Mouse (Mus musculus) MN1 (cell line): ENCODE data around the gene Spout1.

Experiments used
- DNase-seq: peaks from one replicate; pipeline ENCODE4 v3.0.0-alpha.2; 2016; ENCODE audit warnings: low spot score

The Spout1 gene

GRCm38 (mm10) chr2:30177700-30178675, at the start of gene Spout1:
Gene Spout1 (minus strand): TSS chr2:30178459.
- peak; percentile 96 for DNase-seq

DNA sequence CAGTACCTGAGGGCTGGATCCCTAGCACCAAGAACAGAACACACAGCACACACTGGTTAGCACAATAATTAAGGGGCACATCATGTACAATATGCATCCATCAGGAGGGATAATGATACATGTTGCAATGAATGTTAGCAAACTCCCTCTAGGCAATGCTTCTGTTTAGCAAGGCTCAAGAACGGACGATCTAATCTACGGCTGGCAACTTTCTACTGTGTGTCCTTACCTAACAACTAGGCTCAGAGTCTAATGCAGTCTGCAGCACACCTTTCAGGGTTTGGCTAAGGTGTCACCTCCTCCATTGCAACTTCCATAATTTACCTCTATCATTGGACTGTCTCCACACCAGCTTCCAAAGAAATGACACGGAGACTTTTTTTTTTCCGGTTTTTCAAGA, 38.0 kb upstream of the Spout1 start:
- DNase-seq = no peak

DNA sequence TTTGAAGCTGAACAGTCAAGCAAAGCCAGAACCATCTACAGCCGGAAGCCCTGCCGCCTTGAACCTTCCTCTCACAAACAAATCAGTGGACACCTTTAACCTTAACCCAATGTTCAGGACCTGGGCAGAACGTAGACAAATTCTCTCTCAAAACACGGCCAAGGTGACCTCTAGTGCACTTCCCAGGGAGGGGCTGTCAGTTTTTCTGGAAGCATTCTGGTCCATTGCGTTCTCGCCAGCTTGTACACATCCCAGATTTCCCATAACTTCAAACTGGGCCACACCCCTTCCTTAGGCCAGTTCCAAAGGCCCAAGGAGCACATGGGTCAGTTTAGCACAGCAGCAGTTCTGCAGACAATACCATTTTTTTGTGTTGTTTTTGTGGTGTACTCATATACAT, 37.2 kb upstream of the Spout1 start:
- no peak for DNase-seq

DNA sequence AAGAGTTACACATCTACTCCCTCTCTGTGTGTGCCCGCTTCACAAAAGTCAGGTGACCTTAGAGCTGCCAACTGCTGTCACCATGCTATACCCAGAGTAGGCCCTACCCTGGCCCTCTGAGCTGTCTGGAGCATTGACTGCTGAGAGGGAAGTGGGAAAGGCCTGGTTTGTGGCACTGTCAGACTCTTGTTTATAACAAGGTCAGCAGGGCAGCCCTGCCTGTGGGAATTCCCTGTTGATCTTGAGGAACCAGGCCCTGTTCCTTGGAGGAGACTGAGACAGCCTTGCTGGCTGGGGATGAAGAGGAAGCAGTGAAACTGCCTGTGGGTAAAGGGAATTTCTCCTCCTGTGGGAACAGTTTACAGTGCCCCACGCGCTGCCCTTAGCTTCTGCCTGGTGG, 36.5 kb upstream of the Spout1 start:
- DNase-seq = peak; percentile 15

GRCm38 (mm10) chr2:30212951-30213350, 34.7 kb upstream of the Spout1 start:
- DNase-seq = no peak

DNA sequence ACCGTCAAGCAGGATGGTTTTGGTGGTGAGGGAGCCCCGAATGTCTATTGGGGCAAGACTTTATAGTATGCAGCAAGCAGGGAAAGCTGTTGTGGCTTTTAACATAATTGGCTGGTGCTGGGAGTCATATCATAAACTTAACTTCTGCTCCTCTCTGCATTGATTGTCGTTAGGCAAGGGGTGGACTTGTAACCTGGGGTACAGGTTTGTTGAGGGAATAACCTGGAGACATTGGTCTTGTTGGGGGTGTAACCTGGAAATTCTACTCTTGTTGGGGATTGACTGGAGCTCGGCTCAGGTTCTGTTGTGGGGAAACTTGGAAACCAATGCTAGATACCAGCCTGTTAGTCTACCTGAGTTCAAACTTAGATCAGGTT, 33.9 kb upstream of the Spout1 start:
- DNase-seq = no peak

- no peak for DNase-seq
These were observed 33.3 kb upstream of the Spout1 start for GRCm38 (mm10) chr2:30211408-30212168.

DNA sequence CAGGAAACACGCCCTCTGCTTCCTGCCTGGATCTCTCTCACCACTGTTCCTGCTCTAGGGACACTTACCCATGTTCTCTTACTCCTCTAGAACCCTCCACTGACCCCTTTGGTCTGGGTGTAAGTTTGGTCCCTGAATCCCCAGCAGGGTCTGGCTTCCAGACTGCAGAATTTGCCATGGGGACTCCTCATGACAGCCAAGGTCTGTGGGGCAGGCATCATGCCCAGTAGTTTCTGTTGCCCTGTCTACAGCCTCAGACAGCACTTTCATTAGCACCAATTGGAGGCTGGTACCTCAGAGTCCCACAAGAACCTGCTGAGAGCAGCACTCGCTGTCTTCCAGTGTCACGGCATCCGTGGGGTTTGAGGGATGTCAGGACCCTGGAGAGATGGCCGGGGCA, 29.6 kb upstream of the Spout1 start:
- no peak for DNase-seq

- DNase-seq = no peak
These were observed 29.1 kb upstream of the Spout1 start for GRCm38 (mm10) chr2:30207401-30207800.

- peak; percentile 91 for DNase-seq
These were observed 27.5 kb upstream of the Spout1 start, which contains the start of gene Kyat1 for GRCm38 (mm10) chr2:30205629-30206357. Gene Kyat1 (minus strand): TSS chr2:30205847.

DNA sequence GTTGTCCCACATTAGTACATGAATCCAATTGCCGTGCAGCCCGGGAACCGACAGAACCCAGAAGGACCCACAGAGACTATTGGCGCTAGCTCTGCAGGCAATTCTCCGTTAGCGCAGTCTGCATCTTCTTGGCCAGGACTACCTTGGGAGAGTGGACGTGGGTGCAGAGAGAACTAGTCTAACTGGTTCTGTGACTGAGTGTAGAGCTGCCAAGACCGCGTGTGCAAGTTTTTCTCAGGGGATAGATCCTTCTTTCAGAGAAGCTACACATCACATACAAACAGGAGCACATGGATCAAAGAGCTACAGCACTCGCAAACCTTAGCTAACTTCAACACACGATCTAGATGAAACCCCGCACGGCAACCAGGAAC, 27.0 kb upstream of the Spout1 start:
- no peak for DNase-seq

GRCm38 (mm10) chr2:30203439-30203838, 25.2 kb upstream of the Spout1 start:
- no peak for DNase-seq

DNA sequence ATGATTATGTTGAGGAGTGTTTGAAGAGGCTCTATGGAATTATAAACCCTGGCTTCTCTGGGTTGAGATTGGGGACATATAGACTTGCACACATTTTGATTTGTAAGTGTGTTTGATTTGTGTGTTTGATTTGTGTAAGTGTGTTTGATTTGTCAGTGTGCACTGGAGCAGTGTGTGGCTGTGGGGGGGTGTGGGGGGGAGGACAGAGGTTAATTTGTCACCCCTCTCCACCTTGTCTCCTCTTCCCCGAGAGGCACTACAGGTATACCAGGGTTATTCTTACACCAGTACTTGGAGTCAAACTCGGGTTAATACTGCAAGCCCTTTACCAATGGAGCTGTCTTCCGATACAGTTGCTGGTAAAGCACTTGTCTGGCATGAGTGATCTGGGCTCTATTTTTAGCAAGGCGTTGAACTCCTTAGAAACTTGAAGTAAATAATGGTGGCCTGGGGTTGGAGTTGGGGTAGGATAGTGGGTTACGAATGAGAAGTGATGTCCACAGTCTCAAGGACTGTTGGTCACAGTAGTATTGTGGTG, 22.2 kb upstream of the Spout1 start:
- no peak for DNase-seq

GRCm38 (mm10) chr2:30199984-30200383, 21.7 kb upstream of the Spout1 start:
- no peak for DNase-seq

GRCm38 (mm10) chr2:30198021-30198420, 19.8 kb upstream of the Spout1 start:
- DNase-seq = no peak

DNA sequence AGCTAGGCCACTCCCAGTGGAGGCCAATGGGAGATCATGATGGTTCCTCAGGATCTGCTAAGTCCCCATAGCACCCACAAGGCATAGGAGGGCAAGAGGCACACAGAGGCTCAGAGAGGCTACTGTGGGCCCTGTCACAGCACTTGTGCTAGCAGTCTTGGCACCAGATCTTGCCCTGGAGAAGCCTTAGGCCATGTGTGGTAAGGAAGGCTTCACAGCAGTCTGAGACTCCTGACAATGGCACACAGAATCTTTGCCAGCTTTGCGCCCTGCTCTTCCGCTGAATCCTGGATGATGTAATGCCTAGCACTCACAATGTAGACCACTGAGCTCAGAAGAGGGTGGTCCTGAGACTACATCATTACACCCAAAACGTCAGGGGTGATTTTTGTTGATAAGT, 16.4 kb upstream of the Spout1 start:
- DNase-seq = no peak

DNA sequence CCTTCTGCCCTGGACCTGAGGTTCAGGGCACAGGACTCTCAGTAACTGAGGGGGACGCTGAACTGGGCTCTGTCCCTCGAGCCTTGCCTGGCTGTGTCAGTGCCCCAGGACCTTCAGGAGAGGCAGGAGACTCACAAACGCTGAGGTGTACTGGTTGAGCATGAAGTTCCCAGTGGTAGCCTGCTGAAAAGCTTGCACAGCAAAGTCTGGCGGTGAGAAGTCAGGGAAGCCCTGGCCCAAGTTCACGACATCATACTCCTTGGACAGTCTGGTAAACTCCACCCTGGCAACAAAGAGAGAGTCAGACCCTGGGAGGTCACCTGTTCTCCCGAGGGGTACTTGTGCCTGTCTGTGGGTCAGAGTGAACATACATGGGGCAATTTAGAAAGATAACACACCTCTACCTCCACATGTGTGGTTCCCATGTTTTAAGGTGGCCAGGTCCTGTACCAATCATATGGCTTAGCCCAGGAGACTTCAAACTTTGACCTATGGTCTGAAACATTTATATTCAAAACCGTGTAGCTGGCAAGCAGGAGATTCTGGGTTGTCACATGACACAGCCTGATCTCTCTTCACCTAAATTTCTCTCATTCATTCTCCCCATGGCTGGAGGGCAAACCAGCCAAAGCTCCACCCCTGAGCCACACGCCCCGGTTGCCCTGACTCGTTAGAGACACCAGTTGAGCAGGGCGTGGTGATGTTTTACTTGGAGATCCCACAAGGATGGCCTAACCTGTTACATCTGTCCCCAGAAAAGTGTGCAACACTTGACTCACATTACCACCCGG, 13.7 kb upstream of the Spout1 start:
- DNase-seq = no peak

GRCm38 (mm10) chr2:30185681-30186080, 7.4 kb upstream of the Spout1 start:
- no peak for DNase-seq

DNA sequence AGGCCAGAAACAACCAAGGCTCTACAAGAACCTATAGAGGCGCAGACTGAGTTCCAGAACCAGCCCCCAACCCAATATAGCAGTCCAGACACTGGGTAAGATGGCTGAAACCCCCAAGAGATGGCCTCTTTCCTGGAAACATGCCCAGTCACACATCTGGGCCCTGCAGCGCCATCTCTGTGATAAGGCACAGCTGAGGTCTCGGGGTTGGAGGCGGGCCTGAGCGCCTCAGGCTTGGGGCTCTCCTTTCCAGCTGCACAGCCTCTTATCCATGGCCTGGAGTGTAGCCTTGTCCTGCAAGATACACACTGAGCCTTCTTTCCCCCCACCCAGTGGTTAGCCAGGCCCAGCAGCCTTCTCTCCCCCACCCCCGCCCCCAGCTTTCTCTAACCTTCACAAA, 7.0 kb upstream of the Spout1 start:
- DNase-seq = no peak

DNA sequence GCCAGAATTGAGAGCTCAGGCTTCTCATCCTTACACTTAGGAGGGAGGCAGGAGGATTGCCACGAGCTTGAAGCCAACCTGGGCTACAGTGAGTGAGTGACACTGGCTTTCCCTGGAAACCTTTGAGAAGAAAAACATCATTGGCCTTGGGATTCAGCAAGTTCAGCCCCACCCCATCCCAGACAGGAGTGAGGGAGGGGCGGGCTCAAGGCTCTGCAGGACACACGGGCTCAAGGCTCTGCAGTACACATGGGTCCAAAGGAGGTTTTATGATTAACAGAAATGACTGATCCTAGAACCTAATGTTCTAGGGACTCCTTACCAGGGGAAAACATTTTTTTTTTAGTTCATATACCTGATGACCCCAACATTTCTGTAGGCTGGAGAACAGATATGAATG, 5.5 kb upstream of the Spout1 start:
- DNase-seq = no peak

GRCm38 (mm10) chr2:30182424-30182823, 4.2 kb upstream of the Spout1 start:
- DNase-seq = no peak
